Mouse (Mus musculus) Patski (cell line): ENCODE data around the gene Odf3l2. TPM values are rescaled to one million over a fixed set of nuclear protein-coding genes. Genes with fewer than 3 reads are reported as not detected.

Experiments
- ATAC-seq: fragments of 100-300 bp; one replicate; pipeline ENCODE4 v1.8.0; 2021
- CTCF ChIA-PET: fragments of 350-600 bp; sonication (Branson Sonifier 250); formaldehyde crosslinking; loops from one replicate; lab custom pipeline; 2022; ENCODE audit warnings: inconsistent platforms; lab: Charles Lee
- POLR2A ChIA-PET: fragments of 350-600 bp; sonication (Branson Sonifier 250); formaldehyde crosslinking; loops from one replicate; lab custom pipeline; 2022; ENCODE audit warnings: antibody characterized with exemption, inconsistent platforms; lab: Charles Lee
- DNase-seq: peaks from one replicate; pipeline ENCODE4 v3.0.0-alpha.2; 2011; ENCODE audit warnings: low read depth, low spot score
- H3K27me3 ChIP-seq: fragments of 371-371 bp; one replicate; pipeline ENCODE4 v1.5.1; 2021
- CTCF ChIP-seq: fragments of 100-300 bp; IDR thresholded peaks from one replicate; pipeline ENCODE4 v1.5.1; 2021
- in situ Hi-C: fragments of 300-500 bp; cut with MboI; formaldehyde crosslinking; loops from 3 replicates; pipeline ENCODE4 v1.11.1; 2018; ENCODE audit warnings: low pct_unique_long_range_greater_than_20kb, mixed read lengths
- polyA plus RNA-seq: library from polyadenylated mRNA; unstranded; gene quantifications from one replicate; pipeline ENCODE4 v1.2.3, GENCODE M21; 2021

The Odf3l2 gene
- polyA plus RNA-seq, 1 experiment from 2014 or later = not detected

DNA sequence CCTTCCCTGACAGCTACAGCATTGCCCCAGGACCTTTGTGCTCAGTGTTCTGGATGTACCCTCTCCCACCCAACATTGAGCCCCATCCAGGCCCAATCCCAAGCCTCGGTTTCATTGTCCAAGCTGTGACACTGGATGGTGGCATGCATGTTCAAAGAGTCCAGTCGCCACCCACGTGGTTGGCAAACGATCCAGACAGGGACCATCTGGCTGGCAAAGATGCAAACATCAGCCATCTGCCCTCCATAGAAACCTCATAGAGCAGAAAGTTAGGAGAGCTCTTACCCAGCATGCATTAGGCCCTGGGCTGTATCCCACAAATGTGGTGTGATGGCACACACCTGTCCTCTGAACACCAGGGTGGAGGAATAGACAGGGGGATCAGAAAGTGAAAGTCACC, 14.1 kb downstream of the Odf3l2 start:
- peaks cover 8% of the 10 kb centered on the region for H3K27me3 ChIP-seq
- no peak for ATAC-seq
- POLR2A ChIA-PET = no interaction called here
- in situ Hi-C loops = no loop called here
- DNase-seq = no peak
- CTCF ChIA-PET = no interaction called here
- no peak for TF ChIP-seq CTCF

- ChIA-PET POLR2A (no interaction called here), CTCF (no interaction called here)
- DNase-seq = no peak
- peaks cover 17% of the 10 kb centered on the region for H3K27me3 ChIP-seq
- TF ChIP-seq CTCF = no peak
- ATAC-seq = no peak
- in situ Hi-C loops = no loop called here
Measured at GRCm38 (mm10) chr10:79628377-79628776, 17.2 kb downstream of the Odf3l2 start.

GRCm38 (mm10) chr10:79626156-79626555, 19.4 kb downstream of the Odf3l2 start:
- in situ Hi-C loops = no loop called here
- ChIA-PET CTCF (no interaction called here), POLR2A (no interaction called here)
- no peak for TF ChIP-seq CTCF
- no peak for DNase-seq
- H3K27me3 ChIP-seq = peaks cover 33% of the 10 kb centered on the region
- ATAC-seq = peak; percentile 28

DNA sequence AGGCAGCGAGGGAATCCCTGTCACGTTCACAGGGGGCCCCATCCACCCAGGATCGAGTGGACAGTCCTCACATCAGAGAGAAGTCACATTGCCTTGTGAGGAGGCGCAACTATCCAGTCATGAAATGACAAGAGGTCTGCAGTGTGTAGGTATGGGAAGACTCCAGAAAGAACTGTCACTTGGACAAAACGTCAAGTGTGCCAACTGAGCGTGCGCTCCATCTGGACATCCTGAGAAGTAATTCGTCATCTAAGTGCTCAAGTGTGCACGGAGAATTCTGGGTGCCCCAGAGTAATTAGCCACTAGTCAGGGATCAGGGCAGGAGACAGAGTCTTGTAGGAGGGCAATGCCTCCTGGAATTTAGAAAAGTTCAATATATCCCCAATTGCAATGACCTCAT, 20.1 kb downstream of the Odf3l2 start:
- CTCF ChIA-PET = no interaction called here
- no peak for DNase-seq
- H3K27me3 ChIP-seq = peaks cover 38% of the 10 kb centered on the region
- no peak for ATAC-seq
- in situ Hi-C loops = no loop called here
- POLR2A ChIA-PET = no interaction called here
- no peak for TF ChIP-seq CTCF

DNA sequence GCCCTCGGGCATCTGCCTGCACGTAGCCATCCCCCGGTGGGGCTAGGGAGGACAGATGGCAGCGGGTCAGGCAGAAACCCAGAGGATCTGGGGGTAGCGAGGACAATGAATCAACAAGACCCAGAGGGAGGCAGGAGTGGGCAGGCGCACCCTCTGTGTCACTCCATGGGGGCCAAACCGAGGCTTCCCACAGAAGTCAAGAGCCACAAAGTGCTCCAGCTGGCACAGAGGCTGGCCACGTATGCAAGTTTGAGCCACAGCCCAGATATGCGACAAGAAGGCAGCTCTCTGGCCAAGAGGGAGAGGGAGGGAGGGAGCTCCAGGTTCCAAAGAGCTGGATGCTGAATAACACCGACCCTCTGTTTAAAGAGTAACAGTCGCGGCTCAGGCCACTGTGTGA, 21.6 kb downstream of the Odf3l2 start:
- ChIA-PET POLR2A (no interaction called here), CTCF (no interaction called here)
- ATAC-seq (no peak), DNase-seq (no peak)
- H3K27me3 ChIP-seq = peaks cover 43% of the 10 kb centered on the region
- in situ Hi-C loops = no loop called here
- TF ChIP-seq CTCF = no peak

GRCm38 (mm10) chr10:79616376-79616775, 29.2 kb downstream of the Odf3l2 start:
- POLR2A ChIA-PET = no interaction called here
- H3K27me3 ChIP-seq = peaks cover 42% of the 10 kb centered on the region
- CTCF ChIA-PET = no interaction called here
- TF ChIP-seq CTCF = no peak
- ATAC-seq (no peak), DNase-seq (no peak)
- in situ Hi-C loops = no loop called here

DNA sequence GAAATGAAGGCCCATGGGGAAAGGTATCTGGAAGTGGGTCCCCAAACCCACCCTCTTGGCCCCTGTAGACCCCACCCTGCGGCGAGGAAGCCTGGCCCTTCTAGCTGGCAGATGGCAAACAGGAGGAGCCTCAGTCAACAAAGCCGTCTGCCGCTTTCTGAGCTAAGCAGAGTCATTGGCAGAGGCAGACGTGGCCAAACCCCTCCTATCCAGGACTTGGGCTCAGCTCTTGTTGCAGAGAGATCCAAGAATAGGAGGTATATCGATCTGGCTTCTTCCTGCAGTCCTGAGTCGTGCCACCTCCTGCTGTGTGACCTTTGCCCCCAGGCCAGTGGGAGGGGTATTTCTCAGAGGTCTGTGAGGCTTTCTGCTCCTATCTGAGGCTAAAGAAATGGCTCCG, 29.7 kb downstream of the Odf3l2 start:
- ChIA-PET POLR2A (no interaction called here), CTCF (no interaction called here)
- TF ChIP-seq CTCF = no peak
- ATAC-seq = no peak
- peaks cover 39% of the 10 kb centered on the region for H3K27me3 ChIP-seq
- no peak for DNase-seq
- in situ Hi-C loops = no loop called here

GRCm38 (mm10) chr10:79614305-79614643, 31.3 kb downstream of the Odf3l2 start:
- in situ Hi-C loops = no loop called here
- no peak for ATAC-seq

DNA sequence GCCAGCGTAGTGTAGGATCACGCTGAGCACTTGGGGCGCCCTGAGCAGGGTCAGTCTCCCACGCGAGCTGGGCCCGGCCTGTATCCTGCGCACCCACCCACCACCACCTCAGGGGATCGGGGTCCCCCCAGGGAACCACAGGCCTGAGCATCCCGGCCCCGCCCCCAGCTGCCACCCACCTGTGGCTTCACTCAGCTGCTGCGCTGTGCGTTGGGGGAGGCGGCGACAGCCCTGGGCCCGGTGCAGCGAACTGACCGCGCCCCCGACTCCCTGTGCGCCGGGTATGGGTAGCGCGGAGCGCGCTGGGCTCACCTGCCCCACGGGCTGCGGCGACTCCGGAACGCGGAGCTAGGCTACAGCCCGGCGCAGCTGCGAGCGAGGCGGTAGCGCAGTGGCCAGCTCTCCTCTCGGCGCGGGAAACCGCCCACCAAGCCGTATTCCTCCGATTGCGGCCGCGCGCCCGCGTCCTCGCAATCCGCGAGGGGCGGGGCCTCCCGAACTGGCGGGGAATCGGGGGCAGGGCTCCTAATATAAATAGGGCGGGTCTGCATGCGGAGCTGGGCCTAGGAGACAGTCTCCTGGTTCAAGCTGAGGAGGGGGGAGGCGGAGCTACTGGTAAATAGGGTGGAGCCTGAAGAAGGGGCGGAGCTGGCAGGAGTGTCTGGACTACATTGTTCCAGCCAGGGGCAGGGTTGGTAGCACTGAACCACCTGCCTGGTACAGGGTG, 31.8 kb downstream of the Odf3l2 start, which contains the start of gene C2cd4c:
Gene C2cd4c, minus strand, starts transcription at position 448 of the 727 bp plus-strand sequence.
- DNase-seq = no peak
- CTCF ChIA-PET = no interaction called here
- POLR2A ChIA-PET = interaction anchor here (1.1 kb wide), 1 partner anchor 64 kb away, joined by 5 read pairs; no protein-coding TSS in a partner anchor
- no peak for TF ChIP-seq CTCF
- ATAC-seq = no peak
- H3K27me3 ChIP-seq = peaks cover 38% of the 10 kb centered on the region
- in situ Hi-C loops = no loop called here

More at GRCm38 (mm10) chr10:79614305-79614643, 31.3 kb downstream of the Odf3l2 start:
- H3K27me3 ChIP-seq = peaks cover 39% of the 10 kb centered on the region
- ChIA-PET POLR2A (interaction anchor here (1.1 kb wide), 1 partner anchor 63 kb away, joined by 5 read pairs; no protein-coding TSS in a partner anchor), CTCF (no interaction called here)
- DNase-seq = no peak
- no peak for TF ChIP-seq CTCF

DNA sequence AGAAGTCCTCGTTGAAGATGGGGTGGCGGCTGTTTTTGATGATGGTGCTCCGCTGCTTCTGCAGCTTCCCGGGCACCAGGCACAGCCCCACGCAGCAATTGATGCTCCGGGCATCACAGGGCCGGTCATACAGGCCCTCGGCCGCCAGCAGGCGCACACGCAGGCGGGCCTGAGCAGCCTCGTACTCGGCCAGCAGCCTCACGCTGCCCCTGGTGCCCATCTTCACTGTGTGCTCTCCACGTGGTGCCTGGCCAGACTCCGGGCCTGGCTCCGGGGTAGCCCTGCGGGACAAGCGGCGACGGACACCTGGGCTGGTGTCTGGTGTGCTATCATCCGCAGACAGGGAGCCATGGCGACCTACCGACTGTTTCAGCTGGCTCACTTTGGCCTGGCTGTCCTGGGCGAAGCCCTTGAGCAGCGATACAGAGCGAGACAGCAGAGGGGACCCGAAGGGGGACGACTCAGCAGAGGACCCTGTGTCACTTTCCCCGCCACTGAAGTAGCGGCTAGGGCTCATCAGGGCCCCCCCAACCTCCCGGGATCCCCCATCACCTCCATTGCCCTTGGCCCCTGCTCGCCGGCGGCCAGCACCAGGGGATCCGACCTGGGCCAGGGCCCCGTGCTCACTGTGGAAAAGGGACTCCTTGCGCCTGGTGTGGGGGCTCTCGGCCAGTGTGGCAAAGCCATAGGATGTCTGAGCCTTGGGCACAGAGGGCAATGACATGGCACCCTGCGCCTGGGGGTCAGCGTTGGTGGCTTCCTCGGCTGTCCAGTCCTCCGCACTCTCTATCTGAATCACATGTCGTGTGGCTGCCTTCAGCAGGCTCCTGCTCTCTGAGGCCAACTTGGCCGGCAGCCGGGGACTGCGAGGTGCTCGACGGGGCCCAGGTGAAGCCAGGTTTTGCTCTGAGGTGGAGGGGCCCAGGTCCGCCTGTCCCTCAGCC, 33.1 kb downstream of the Odf3l2 start:
- ChIA-PET CTCF (no interaction called here), POLR2A (no interaction called here)
- ATAC-seq = no peak
- TF ChIP-seq CTCF = no peak
- in situ Hi-C loops = no loop called here
- DNase-seq = no peak
- peaks cover 38% of the 10 kb centered on the region for H3K27me3 ChIP-seq

- ATAC-seq (no peak), DNase-seq (no peak)
- TF ChIP-seq CTCF = no peak
- in situ Hi-C loops = no loop called here
- CTCF ChIA-PET = interaction anchor here (0.8 kb wide), 1 partner anchor 16 kb away, joined by 3 read pairs; no protein-coding TSS in a partner anchor
- peaks cover 38% of the 10 kb centered on the region for H3K27me3 ChIP-seq
- POLR2A ChIA-PET = interaction anchor here (0.6 kb wide), 1 partner anchor 1818 kb away, joined by 4 read pairs; no protein-coding TSS in a partner anchor
Measured at GRCm38 (mm10) chr10:79611296-79611695, 34.2 kb downstream of the Odf3l2 start.
